Mouse (Mus musculus) hindbrain, embryonic 10.5 days (tissue): ENCODE measurements at regions not wholly inside any gene's neighbourhood (a gene's known extent, or its start where the extent isn't known, plus 50 kb on each side); places are given as distances from the start of the nearest gene placed in this dataset.

Experiments
- DNase-seq: peaks from one replicate; pipeline ENCODE4 v3.0.0-alpha.2; 2017; ENCODE audit warnings: low spot score
- H3K27ac ChIP-seq: fragments of 300-500 bp; sonication (generic); 2 replicates; pipeline ENCODE4 v1.5.1; 2016; ENCODE audit warnings: mild to moderate bottlenecking, moderate library complexity
- H3K27me3 ChIP-seq: fragments of 300-500 bp; sonication (generic); 2 replicates; pipeline ENCODE4 v1.6.1; 2016; ENCODE audit warnings: mild to moderate bottlenecking; ENCODE audit not compliant: poor library complexity, insufficient read depth, severe bottlenecking
- H3K36me3 ChIP-seq: fragments of 300-500 bp; sonication (generic); 2 replicates; pipeline ENCODE4 v1.6.1; 2016; ENCODE audit warnings: mild to moderate bottlenecking, moderate library complexity
- H3K4me1 ChIP-seq: fragments of 300-500 bp; sonication (generic); replicated peaks from 2 replicates; pipeline ENCODE4 v1.6.1; 2016; ENCODE audit warnings: mild to moderate bottlenecking
- H3K4me3 ChIP-seq: fragments of 300-500 bp; sonication (generic); 2 replicates; pipeline ENCODE4 v1.5.1; 2016; ENCODE audit warnings: mild to moderate bottlenecking, moderate library complexity
- H3K9me3 ChIP-seq: fragments of 300-500 bp; sonication (generic); 2 replicates; pipeline ENCODE4 v1.6.1; 2016; ENCODE audit warnings: mild to moderate bottlenecking, moderate library complexity
- WGBS: fragments of 180-500 bp; shearing (Covaris S2); methylation state at CpG from one replicate; pipeline ENCODE4 v1.1.7; 2016; 5-methylcytosine and 5-hydroxymethylcytosine counted together

- no peak overlapping the region for H3K27ac ChIP-seq
- no peak for DNase-seq
- H3K27me3 ChIP-seq: no peaks in the 10 kb centered on the region
- H3K4me1 ChIP-seq: peaks cover 33% of the 10 kb centered on the region
- no peak overlapping the region for H3K4me3 ChIP-seq
- 74% methylated on average over 17 of the region's 17 CpGs for WGBS
- H3K36me3 ChIP-seq: no peaks in the 10 kb centered on the region
- H3K9me3 ChIP-seq: no peaks in the 10 kb centered on the region
Measured at GRCm38 (mm10) chr13:107861384-107862134, 182.7 kb upstream of the Smim15 start.

GRCm38 (mm10) chr13:107857043-107857755, 187.0 kb upstream of the Smim15 start:
- WGBS: 87% methylated on average over 13 of the region's 13 CpGs
- Histone ChIP-seq H3K27ac (no peak overlapping the region), H3K9me3 (no peaks in the 10 kb centered on the region), H3K36me3 (no peaks in the 10 kb centered on the region), H3K27me3 (no peaks in the 10 kb centered on the region), H3K4me3 (no peak overlapping the region), H3K4me1 (peaks cover 27% of the 10 kb centered on the region)
- no peak for DNase-seq

- WGBS: 75% methylated on average over 8 of the region's 8 CpGs
- Histone ChIP-seq H3K9me3 (no peaks in the 10 kb centered on the region), H3K36me3 (no peaks in the 10 kb centered on the region), H3K27ac (no peak overlapping the region), H3K4me1 (peaks cover 57% of the 10 kb centered on the region), H3K4me3 (no peak overlapping the region), H3K27me3 (no peaks in the 10 kb centered on the region)
- no peak for DNase-seq
Measured at GRCm38 (mm10) chr13:107850907-107851560, 193.2 kb upstream of the Smim15 start.

GRCm38 (mm10) chr13:107848871-107849270, 195.4 kb upstream of the Smim15 start:
- no peaks in the 10 kb centered on the region for H3K36me3 ChIP-seq
- no peak for DNase-seq
- no peaks in the 10 kb centered on the region for H3K9me3 ChIP-seq
- H3K4me1 ChIP-seq: peaks cover 71% of the 10 kb centered on the region
- no peaks in the 10 kb centered on the region for H3K27me3 ChIP-seq
- 75% methylated on average over 7 of the region's 7 CpGs for WGBS
- H3K4me3 ChIP-seq: no peak overlapping the region
- H3K27ac ChIP-seq: no peak overlapping the region

- no peaks in the 10 kb centered on the region for H3K27me3 ChIP-seq
- DNase-seq: no peak
- peaks cover 85% of the 10 kb centered on the region for H3K4me1 ChIP-seq
- H3K36me3 ChIP-seq: no peaks in the 10 kb centered on the region
- peak overlapping the region; percentile 69 for H3K27ac ChIP-seq
- H3K4me3 ChIP-seq: no peak overlapping the region
- 59% methylated on average over 18 of the region's 18 CpGs for WGBS
- H3K9me3 ChIP-seq: no peaks in the 10 kb centered on the region
Measured at GRCm38 (mm10) chr13:107847179-107848012, 196.8 kb upstream of the Smim15 start.

GRCm38 (mm10) chr13:107846621-107847178, 197.5 kb upstream of the Smim15 start:
- Histone ChIP-seq H3K9me3 (no peaks in the 10 kb centered on the region), H3K4me1 (peaks cover 88% of the 10 kb centered on the region), H3K4me3 (no peak overlapping the region), H3K27me3 (no peaks in the 10 kb centered on the region), H3K36me3 (no peaks in the 10 kb centered on the region), H3K27ac (peak overlapping the region; percentile 69)
- peak; percentile 37 for DNase-seq
- WGBS: 51% methylated on average over 10 of the region's 10 CpGs

- Histone ChIP-seq H3K9me3 (no peaks in the 10 kb centered on the region), H3K27ac (no peak overlapping the region), H3K4me1 (peaks cover 84% of the 10 kb centered on the region), H3K4me3 (no peak overlapping the region), H3K36me3 (no peaks in the 10 kb centered on the region), H3K27me3 (no peaks in the 10 kb centered on the region)
- WGBS: 77% methylated on average over 4 of the region's 4 CpGs
- no peak for DNase-seq
Measured at GRCm38 (mm10) chr13:107845838-107846237, 198.4 kb upstream of the Smim15 start.

GRCm38 (mm10) chr13:107844085-107844484, 200.2 kb upstream of the Smim15 start:
- Histone ChIP-seq H3K4me1 (peaks cover 70% of the 10 kb centered on the region), H3K27me3 (no peaks in the 10 kb centered on the region), H3K4me3 (no peak overlapping the region), H3K36me3 (peaks cover 5% of the 10 kb centered on the region), H3K9me3 (no peaks in the 10 kb centered on the region), H3K27ac (no peak overlapping the region)
- DNase-seq: no peak
- WGBS: 93% methylated on average over 4 of the region's 4 CpGs

GRCm38 (mm10) chr13:107838126-107838715, 206.0 kb upstream of the Smim15 start:
- Histone ChIP-seq H3K36me3 (peaks cover 5% of the 10 kb centered on the region), H3K4me1 (peaks cover 52% of the 10 kb centered on the region), H3K4me3 (no peak overlapping the region), H3K27me3 (no peaks in the 10 kb centered on the region), H3K27ac (no peak overlapping the region), H3K9me3 (no peaks in the 10 kb centered on the region)
- DNase-seq: no peak
- 83% methylated on average over 9 of the region's 9 CpGs for WGBS

- Histone ChIP-seq H3K27ac (peak overlapping the region; percentile 59; the same call in 1 of the 2 replicates), H3K4me3 (no peak overlapping the region), H3K36me3 (peaks cover 5% of the 10 kb centered on the region), H3K4me1 (peaks cover 48% of the 10 kb centered on the region), H3K27me3 (no peaks in the 10 kb centered on the region), H3K9me3 (no peaks in the 10 kb centered on the region)
- WGBS: 48% methylated on average over 5 of the region's 5 CpGs
- DNase-seq: no peak
Measured at GRCm38 (mm10) chr13:107837206-107837952, 206.9 kb upstream of the Smim15 start.

- no peak for DNase-seq
- H3K4me1 ChIP-seq: peaks cover 58% of the 10 kb centered on the region
Measured at GRCm38 (mm10) chr13:107835756-107836385, 208.4 kb upstream of the Smim15 start.

More at GRCm38 (mm10) chr13:107835756-107836385, 208.4 kb upstream of the Smim15 start:
- no peaks in the 10 kb centered on the region for H3K27me3 ChIP-seq
- H3K4me3 ChIP-seq: no peak overlapping the region
- WGBS: 68% methylated on average over 9 of the region's 9 CpGs
- no peaks in the 10 kb centered on the region for H3K9me3 ChIP-seq
- no peak overlapping the region for H3K27ac ChIP-seq
- peaks cover 5% of the 10 kb centered on the region for H3K36me3 ChIP-seq
